Mouse (Mus musculus) C2C12 (cell line): ENCODE measurements around the gene March10.

Source experiments
- CEBPB ChIP-seq: IDR thresholded peaks from one replicate; pipeline ENCODE4 v1.6.1; 2011; ENCODE audit warnings: low read depth, mild to moderate bottlenecking, control low read depth, moderate library complexity
- CTCF ChIP-seq: IDR thresholded peaks from one replicate; pipeline ENCODE4 v1.5.1; 2011; ENCODE audit not compliant: control insufficient read depth, insufficient read depth, insufficient read length
- FOSL1 ChIP-seq: IDR thresholded peaks from one replicate; pipeline ENCODE4 v1.8.0; 2011; ENCODE audit warnings: mild to moderate bottlenecking, low read length; ENCODE audit not compliant: poor library complexity, insufficient read depth, severe bottlenecking
- MYOD1 ChIP-seq: IDR thresholded peaks from one replicate; pipeline ENCODE4 v1.6.1; 2011; ENCODE audit warnings: low read depth; ENCODE audit not compliant: control insufficient read depth, insufficient read length
- USF1 ChIP-seq: IDR thresholded peaks from one replicate; pipeline ENCODE4 v1.6.1; 2011; ENCODE audit warnings: low read depth, mild to moderate bottlenecking, control low read depth, moderate library complexity

DNA sequence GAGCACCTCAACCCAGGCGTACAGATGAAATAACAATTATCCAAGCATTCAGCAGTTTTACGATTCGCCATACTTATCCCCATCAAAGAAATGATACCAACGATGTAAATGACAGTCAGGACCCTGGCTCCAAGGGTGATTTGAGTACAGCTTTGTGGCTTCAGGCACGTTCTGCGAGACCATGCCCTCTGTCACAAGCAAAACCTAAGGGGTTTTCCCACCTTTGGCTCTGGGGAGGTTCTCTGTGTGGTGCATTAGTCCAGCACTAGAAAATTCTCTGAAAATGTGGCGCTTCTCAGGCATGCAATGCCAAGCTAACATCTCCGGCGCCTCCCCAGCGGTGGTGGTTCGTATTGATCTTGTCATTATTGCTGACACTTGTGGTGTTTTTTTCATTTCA is 47.1 kb downstream of the March10 start:
- TF ChIP-seq CTCF (no peak), FOSL1 (no peak), CEBPB (no peak), USF1 (no peak), MYOD1 (no peak)
